18 mouse cellular contexts compared by ENCODE assay signal in the genomic region with DNA sequence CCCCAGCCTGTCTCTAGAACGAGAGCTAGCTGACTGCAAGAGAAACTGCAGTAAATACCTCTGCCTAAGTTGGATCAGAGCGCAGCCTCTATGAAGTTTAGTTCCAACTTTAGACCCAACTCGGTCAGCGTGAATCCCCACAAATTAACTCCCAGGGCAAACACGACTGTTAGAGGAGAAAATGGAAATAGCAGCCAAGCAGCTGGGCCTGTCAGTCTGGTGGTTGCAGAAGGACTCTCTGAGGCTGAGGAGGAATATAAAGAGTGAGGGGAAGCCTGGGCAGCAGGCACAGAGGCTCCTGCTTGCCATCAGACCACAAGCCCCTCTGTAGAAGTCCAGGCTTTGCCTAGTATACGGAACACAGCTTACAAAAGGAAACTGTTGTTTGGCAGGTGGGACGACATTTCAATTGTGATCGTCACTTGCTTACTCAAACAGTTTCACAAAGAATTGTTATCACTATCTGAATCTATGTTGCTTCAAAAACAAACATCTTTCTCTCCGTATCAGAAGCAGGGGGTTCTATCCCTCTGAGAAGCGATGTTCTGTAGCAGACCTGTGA.
DNase-seq lines count a peak whose midpoint lies in the region; ATAC-seq and TF ChIP-seq lines count a peak whose summit lies in the region.
"Had no signal": no experiment of that assay in that cellular context is flagged by ENCODE, and none has a peak within 500 bp of the region (broad histone marks: within the 10 kb centered on the region; RNA-seq: fewer than 3 reads in every experiment).

No protein-coding gene starts in this region.

- H3K27ac ChIP-seq in gastrocnemius, adult 2 months, result no peak overlapping the region
- H3K27ac ChIP-seq in midbrain, embryonic 11.5 days (ENCODE audit: low read depth, low read length), result no peak overlapping the region
- no peak overlapping the region for H3K27ac ChIP-seq in midbrain, postnatal 0 days (ENCODE audit: low read depth, low read length)
- no peak overlapping the region for H3K27ac ChIP-seq in hindbrain, embryonic 13.5 days
- H3K27ac ChIP-seq: forebrain, embryonic 12.5 days; heart, adult 2 months; hindbrain, postnatal 0 days; kidney, embryonic 15.5 days; midbrain, embryonic 15.5 days had no signal

- TF ChIP-seq CTCF in gastrocnemius, adult 2 months (IDR thresholded peaks at IDR 0.05), result no peak
- no peak for TF ChIP-seq CTCF in midbrain, postnatal 0 days (IDR thresholded peaks at IDR 0.05)

- 86% methylated on average over 10 of the region's 10 CpGs for WGBS in midbrain, embryonic 11.5 days
- WGBS in midbrain, postnatal 0 days, result 85% methylated on average over 10 of the region's 10 CpGs
- 81% methylated on average over 10 of the region's 10 CpGs for WGBS in hindbrain, embryonic 13.5 days

- no peaks in the 10 kb centered on the region for H3K27me3 ChIP-seq in midbrain, embryonic 11.5 days (ENCODE audit: control insufficient read depth, insufficient read depth, low read length)
- H3K27me3 ChIP-seq in midbrain, postnatal 0 days (ENCODE audit: insufficient read depth, low read length), result no peaks in the 10 kb centered on the region
- no peaks in the 10 kb centered on the region for H3K27me3 ChIP-seq in hindbrain, embryonic 13.5 days
- H3K27me3 ChIP-seq: forebrain, embryonic 12.5 days; kidney, embryonic 15.5 days; midbrain, embryonic 15.5 days had no signal

- H3K9ac ChIP-seq in midbrain, embryonic 11.5 days (ENCODE audit: low read length), result no peak overlapping the region
- no peak overlapping the region for H3K9ac ChIP-seq in midbrain, postnatal 0 days (replicated peaks; ENCODE audit: low read length, poor library complexity, severe bottlenecking)
- H3K9ac ChIP-seq in hindbrain, embryonic 13.5 days, result no peak overlapping the region
- H3K9ac ChIP-seq: forebrain, embryonic 12.5 days; kidney, embryonic 15.5 days; midbrain, embryonic 15.5 days had no signal

- no peak overlapping the region for H3K4me2 ChIP-seq in midbrain, embryonic 11.5 days
- no peak overlapping the region for H3K4me2 ChIP-seq in midbrain, postnatal 0 days (ENCODE audit: low read depth, low read length, poor library complexity, severe bottlenecking)
- no peak overlapping the region for H3K4me2 ChIP-seq in hindbrain, embryonic 13.5 days
- H3K4me2 ChIP-seq: forebrain, embryonic 12.5 days; kidney, embryonic 15.5 days; midbrain, embryonic 15.5 days had no signal

- intact Hi-C loops in gastrocnemius, adult 2 months (cut with DNase I), result no loop called here
- intact Hi-C loops in left cerebral cortex, postnatal 36 days (cut with DNase I), result no loop called here

- no peak for ATAC-seq in midbrain, embryonic 11.5 days (ENCODE audit: low FRiP score)
- ATAC-seq in midbrain, postnatal 0 days (ENCODE audit: low FRiP score), result no peak
- no peak for ATAC-seq in hindbrain, embryonic 13.5 days (ENCODE audit: low FRiP score)
- ATAC-seq: hindbrain, postnatal 0 days; midbrain, embryonic 15.5 days had no signal

- no peak overlapping the region for H3K4me3 ChIP-seq in gastrocnemius, adult 2 months
- no peak overlapping the region for H3K4me3 ChIP-seq in midbrain, embryonic 11.5 days (ENCODE audit: low read depth, low read length)
- no peak overlapping the region for H3K4me3 ChIP-seq in midbrain, postnatal 0 days (ENCODE audit: low read depth, low read length)
- H3K4me3 ChIP-seq in hindbrain, embryonic 13.5 days, result no peak overlapping the region
- H3K4me3 ChIP-seq: forebrain, embryonic 12.5 days; heart, adult 2 months; kidney, embryonic 15.5 days; midbrain, embryonic 15.5 days had no signal

- DNase-seq in gastrocnemius, adult 2 months, result peak; percentile 22
- no peak for DNase-seq in gastrocnemius, adult 18-20 months (ENCODE audit: low spot score)
- DNase-seq in midbrain, embryonic 11.5 days (ENCODE audit: low spot score, missing footprints), result peak; percentile 69
- DNase-seq in midbrain, postnatal 0 days (ENCODE audit: low spot score), result no peak
- peak; percentile 19 for DNase-seq in fibroblast of lung, adult 2 months (ENCODE audit: low read depth)
- DNase-seq in urinary bladder, postnatal 14 days (ENCODE audit: low spot score), result peak; percentile 58
- no peak for DNase-seq in left cerebral cortex, postnatal 36 days (ENCODE audit: low spot score in 2 of 2)
- DNase-seq: adrenal gland, postnatal 36 days; cerebellum, adult 9-11 months; heart, adult 2 months; kidney, adult 11 months; layer of hippocampus, adult 9-11 months; lung, postnatal 4 days had no signal

- no peaks in the 10 kb centered on the region for H3K36me3 ChIP-seq in midbrain, embryonic 11.5 days (ENCODE audit: control insufficient read depth, insufficient read depth, low read length)
- H3K36me3 ChIP-seq in midbrain, postnatal 0 days (ENCODE audit: insufficient read depth, low read length), result no peaks in the 10 kb centered on the region
- H3K36me3 ChIP-seq in hindbrain, embryonic 13.5 days, result no peaks in the 10 kb centered on the region
- H3K36me3 ChIP-seq: forebrain, embryonic 12.5 days; kidney, embryonic 15.5 days; midbrain, embryonic 15.5 days had no signal

- no peaks in the 10 kb centered on the region for H3K4me1 ChIP-seq in midbrain, embryonic 11.5 days (ENCODE audit: control insufficient read depth, insufficient read depth, low read length)
- no peaks in the 10 kb centered on the region for H3K4me1 ChIP-seq in midbrain, postnatal 0 days (ENCODE audit: insufficient read depth, low read length)
- H3K4me1 ChIP-seq in hindbrain, embryonic 13.5 days (replicated peaks), result no peaks in the 10 kb centered on the region
- H3K4me1 ChIP-seq: forebrain, embryonic 12.5 days; kidney, embryonic 15.5 days; midbrain, embryonic 15.5 days had no signal

- no peaks in the 10 kb centered on the region for H3K9me3 ChIP-seq in midbrain, embryonic 11.5 days (ENCODE audit: control insufficient read depth, low read length)
- no peaks in the 10 kb centered on the region for H3K9me3 ChIP-seq in midbrain, postnatal 0 days (ENCODE audit: low read length)
- H3K9me3 ChIP-seq in hindbrain, embryonic 13.5 days, result no peaks in the 10 kb centered on the region
- H3K9me3 ChIP-seq: forebrain, embryonic 12.5 days; kidney, embryonic 15.5 days; midbrain, embryonic 15.5 days had no signal

Comparison
In these comparisons a context has a peak if more than half of its experiments do, and no peak if none do; other contexts are left out.
1. DNase-seq: peak in gastrocnemius, adult 2 months (single experiment), midbrain, embryonic 11.5 days (single experiment), fibroblast of lung, adult 2 months (single experiment) and urinary bladder, postnatal 14 days (single experiment); none in gastrocnemius, adult 18-20 months (single experiment), midbrain, postnatal 0 days (single experiment) and left cerebral cortex, postnatal 36 days (0 of 2).